Mouse (Mus musculus) ES-E14 (cell line): Measurements from ENCODE around the gene Eif4g1.

Experiments used
- HCFC1 ChIP-seq: IDR thresholded peaks from 2 replicates; pipeline ENCODE4 v1.6.1; 2012; ENCODE audit warnings: low read length, inconsistent platforms, borderline replicate concordance; ENCODE audit not compliant: insufficient read depth
- ZC3H11A ChIP-seq: IDR thresholded peaks from 2 replicates; pipeline ENCODE4 v1.6.1; 2012; ENCODE audit warnings: low read depth, mild to moderate bottlenecking, inconsistent platforms, low read length, borderline replicate concordance
- ZNF384 ChIP-seq: IDR thresholded peaks from 2 replicates; pipeline ENCODE4 v1.6.1; 2012; ENCODE audit warnings: low read depth, low read length, inconsistent platforms

- no peak for TF ChIP-seq HCFC1
- no peak for TF ChIP-seq ZC3H11A
- no peak for TF ChIP-seq ZNF384
These were observed 40.3 kb downstream of the Eif4g1 start for GRCm38 (mm10) chr16:20708220-20708938.
